Mouse (Mus musculus) hindbrain, embryonic 16.5 days (tissue): ENCODE data around the gene Heatr5a. TPM values are rescaled to one million over a fixed set of nuclear protein-coding genes. Genes with fewer than 3 reads are reported as not detected.

Experiments used
- ATAC-seq: fragments of 200-750 bp; cut with Nextera tagmentation; 2 replicates; pipeline ENCODE4 v1.8.0; 2017; ENCODE audit warnings: moderate TSS enrichment, moderate library complexity
- H3K27ac ChIP-seq: fragments of 300-500 bp; sonication (generic); 2 replicates; pipeline ENCODE4 v1.5.1; 2014; ENCODE audit warnings: low read depth, mild to moderate bottlenecking, control low read depth, low read length, moderate library complexity
- H3K27me3 ChIP-seq: fragments of 300-500 bp; sonication (generic); replicated peaks from 2 replicates; pipeline ENCODE4 v1.6.1; 2014; ENCODE audit warnings: low read length; ENCODE audit not compliant: control insufficient read depth, insufficient read depth
- H3K36me3 ChIP-seq: fragments of 300-500 bp; sonication (generic); 2 replicates; pipeline ENCODE4 v1.6.1; 2014; ENCODE audit warnings: mild to moderate bottlenecking, low read length, moderate library complexity, mixed read lengths; ENCODE audit not compliant: control insufficient read depth, insufficient read depth
- H3K4me1 ChIP-seq: fragments of 300-500 bp; sonication (generic); 2 replicates; pipeline ENCODE4 v1.6.1; 2014; ENCODE audit warnings: low read depth, low read length; ENCODE audit not compliant: control insufficient read depth, insufficient read depth
- H3K4me2 ChIP-seq: fragments of 300-500 bp; sonication (generic); 2 replicates; pipeline ENCODE4 v1.6.1; 2014; ENCODE audit warnings: mild to moderate bottlenecking, low read length, control low read depth, moderate library complexity
- H3K4me3 ChIP-seq: fragments of 300-500 bp; sonication (generic); 2 replicates; pipeline ENCODE4 v1.5.1; 2014; ENCODE audit warnings: mild to moderate bottlenecking, low read length, control low read depth, moderate library complexity
- H3K9ac ChIP-seq: fragments of 300-500 bp; sonication (generic); 2 replicates; pipeline ENCODE4 v1.6.1; 2014; ENCODE audit warnings: low read depth, mild to moderate bottlenecking, control low read depth, low read length, moderate library complexity
- H3K9me3 ChIP-seq: fragments of 300-500 bp; sonication (generic); 2 replicates; pipeline ENCODE4 v1.6.1; 2014; ENCODE audit warnings: mild to moderate bottlenecking, low read length, moderate library complexity; ENCODE audit not compliant: control insufficient read depth
- WGBS: fragments of 180-500 bp; shearing (Covaris S2); extraction: QIAGEN DNeasy Blood & Tissue Kit; methylation state at CpG from one replicate; pipeline ENCODE4 v1.1.7; 2014; 5-methylcytosine and 5-hydroxymethylcytosine counted together
- polyA plus RNA-seq: library from polyadenylated mRNA; unstranded; fragments of >200 nt; fragmentation: Nextera tagmentation; extraction: Ambion mirVana; gene quantifications from 2 replicates; pipeline ENCODE4 v1.2.1, GENCODE M21; 2015

Heatr5a gene
- polyA plus RNA-seq, 1 experiment from 2014 or later, result 5.0 TPM

- WGBS, result 74% methylated on average over 9 of the region's 9 CpGs
- Histone ChIP-seq H3K9ac (no peak overlapping the region), H3K36me3 (no peaks in the 10 kb centered on the region), H3K27me3 (no peaks in the 10 kb centered on the region), H3K4me3 (no peak overlapping the region), H3K4me1 (no peaks in the 10 kb centered on the region; the same call in 1 of the 2 replicates), H3K4me2 (no peak overlapping the region), H3K27ac (no peak overlapping the region), H3K9me3 (no peaks in the 10 kb centered on the region; the same call in 1 of the 2 replicates)
- no peak for ATAC-seq
Measured at GRCm38 (mm10) chr12:51976531-51976930, 5.4 kb upstream of the Heatr5a start.

- no peak overlapping the region for H3K4me3 ChIP-seq
- ATAC-seq, result no peak
- no peaks in the 10 kb centered on the region for H3K36me3 ChIP-seq
- H3K9ac ChIP-seq, result no peak overlapping the region
- no peaks in the 10 kb centered on the region for H3K27me3 ChIP-seq
- H3K27ac ChIP-seq, result no peak overlapping the region
- no peak overlapping the region for H3K4me2 ChIP-seq
- peaks cover 5% of the 10 kb centered on the region for H3K4me1 ChIP-seq
- WGBS, result 93% methylated on average over 1 of the region's 1 CpGs
- H3K9me3 ChIP-seq, result no peaks in the 10 kb centered on the region; the same call in 1 of the 2 replicates
Measured at GRCm38 (mm10) chr12:51974381-51974780, 3.3 kb upstream of the Heatr5a start.

GRCm38 (mm10) chr12:51972269-51973065, 1.3 kb upstream of the Heatr5a start:
- Histone ChIP-seq H3K9ac (no peak overlapping the region), H3K4me2 (no peak overlapping the region), H3K27ac (no peak overlapping the region), H3K4me3 (no peak overlapping the region), H3K4me1 (peaks cover 5% of the 10 kb centered on the region), H3K9me3 (no peaks in the 10 kb centered on the region; the same call in 1 of the 2 replicates), H3K36me3 (no peaks in the 10 kb centered on the region), H3K27me3 (no peaks in the 10 kb centered on the region)
- no peak for ATAC-seq
- WGBS, result 93% methylated on average over 5 of the region's 5 CpGs

- WGBS, result 2% methylated on average over 34 of the region's 35 CpGs
- Histone ChIP-seq H3K9ac (peak overlapping the region; percentile 94), H3K9me3 (no peaks in the 10 kb centered on the region; the same call in 1 of the 2 replicates), H3K27me3 (no peaks in the 10 kb centered on the region), H3K36me3 (no peaks in the 10 kb centered on the region), H3K27ac (peak overlapping the region; percentile 87), H3K4me3 (peak overlapping the region; percentile 99), H3K4me1 (peaks cover 5% of the 10 kb centered on the region), H3K4me2 (peak overlapping the region; percentile 78)
- no peak for ATAC-seq
Measured at GRCm38 (mm10) chr12:51970352-51971069, 610 bp downstream of the Heatr5a start.

- 29% methylated on average over 7 of the region's 7 CpGs for WGBS
- Histone ChIP-seq H3K9me3 (no peaks in the 10 kb centered on the region; the same call in 1 of the 2 replicates), H3K27me3 (no peaks in the 10 kb centered on the region), H3K4me3 (peak overlapping the region; percentile 99; the same call in 1 of the 2 replicates), H3K36me3 (no peaks in the 10 kb centered on the region), H3K4me2 (peak overlapping the region; percentile 78), H3K4me1 (peaks cover 5% of the 10 kb centered on the region), H3K9ac (no peak overlapping the region), H3K27ac (no peak overlapping the region)
- no peak for ATAC-seq
Measured at GRCm38 (mm10) chr12:51969876-51970275, 1.2 kb downstream of the Heatr5a start.

GRCm38 (mm10) chr12:51969092-51969491, 2.0 kb downstream of the Heatr5a start:
- no peak for ATAC-seq
- WGBS, result 86% methylated on average over 2 of the region's 2 CpGs
- Histone ChIP-seq H3K4me3 (no peak overlapping the region), H3K9me3 (no peaks in the 10 kb centered on the region; the same call in 1 of the 2 replicates), H3K9ac (no peak overlapping the region), H3K36me3 (no peaks in the 10 kb centered on the region), H3K27ac (no peak overlapping the region), H3K27me3 (no peaks in the 10 kb centered on the region), H3K4me2 (no peak overlapping the region), H3K4me1 (peaks cover 5% of the 10 kb centered on the region)

GRCm38 (mm10) chr12:51967915-51968595, 3.1 kb downstream of the Heatr5a start:
- Histone ChIP-seq H3K36me3 (no peaks in the 10 kb centered on the region), H3K4me3 (no peak overlapping the region), H3K4me2 (no peak overlapping the region), H3K9ac (no peak overlapping the region), H3K27me3 (no peaks in the 10 kb centered on the region), H3K4me1 (peaks cover 5% of the 10 kb centered on the region), H3K27ac (no peak overlapping the region), H3K9me3 (no peaks in the 10 kb centered on the region; the same call in 1 of the 2 replicates)
- 82% methylated on average over 9 of the region's 9 CpGs for WGBS
- ATAC-seq, result no peak

- Histone ChIP-seq H3K4me3 (no peak overlapping the region), H3K9me3 (no peaks in the 10 kb centered on the region), H3K27ac (no peak overlapping the region), H3K4me2 (no peak overlapping the region), H3K9ac (no peak overlapping the region), H3K36me3 (peaks cover 5% of the 10 kb centered on the region; the same call in 1 of the 2 replicates), H3K27me3 (no peaks in the 10 kb centered on the region), H3K4me1 (no peaks in the 10 kb centered on the region)
- 0 out of 2 replicates have a peak, but pooled peaks have one; percentile 34 for ATAC-seq
- WGBS, result 72% methylated on average over 6 of the region's 6 CpGs
Measured at GRCm38 (mm10) chr12:51957626-51958025, 13.5 kb downstream of the Heatr5a start.
